Comparison of ENCODE assay signal across 15 mouse cellular contexts in the genomic region with DNA sequence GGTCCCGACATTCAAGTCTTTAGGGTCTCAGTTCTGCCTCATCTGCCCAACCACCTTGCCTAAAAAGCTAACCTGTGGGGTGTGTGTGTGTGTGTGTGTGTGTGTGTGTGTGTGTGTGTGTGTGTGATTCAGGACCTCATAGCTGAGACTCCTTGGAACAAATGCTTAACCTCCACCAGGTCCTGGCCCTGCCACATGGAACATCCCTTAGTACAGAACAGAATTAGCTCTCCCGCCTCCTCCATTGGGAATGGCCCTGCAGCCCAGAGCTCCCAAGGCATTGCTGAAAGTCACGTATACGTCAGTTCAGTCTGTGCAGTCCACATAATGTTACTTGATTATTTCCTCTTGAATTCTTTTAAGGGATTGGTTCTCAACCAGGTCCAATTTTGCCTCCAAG.
"Had no signal": no experiment of that assay in that cellular context is flagged by ENCODE, and none has a peak within 500 bp of the region (broad histone marks: within the 10 kb centered on the region; RNA-seq: fewer than 3 reads in every experiment).

No protein-coding gene starts in this region.

- H3K4me2 ChIP-seq: lung, embryonic 14.5 days; midbrain, embryonic 11.5 days; midbrain, embryonic 13.5 days; midbrain, embryonic 15.5 days; neural tube, embryonic 12.5 days; stomach, embryonic 15.5 days had no signal

- H3K9ac ChIP-seq: lung, embryonic 14.5 days; midbrain, embryonic 13.5 days; midbrain, embryonic 15.5 days; neural tube, embryonic 12.5 days; stomach, embryonic 15.5 days had no signal

- H3K4me3 ChIP-seq: megakaryocyte, embryonic 14.5 days; midbrain, embryonic 13.5 days; midbrain, embryonic 15.5 days; neural tube, embryonic 12.5 days; stomach, embryonic 15.5 days had no signal

- H3K27ac ChIP-seq: macrophage; midbrain, embryonic 13.5 days; midbrain, embryonic 15.5 days; neural tube, embryonic 12.5 days; stomach, embryonic 15.5 days; stomach, postnatal 0 days had no signal

- H3K4me1 ChIP-seq: megakaryocyte, embryonic 14.5 days; stomach, embryonic 15.5 days had no signal

- H3K27me3 ChIP-seq: megakaryocyte, embryonic 14.5 days; midbrain, embryonic 13.5 days; midbrain, embryonic 15.5 days; neural tube, embryonic 12.5 days; stomach, embryonic 15.5 days had no signal

- DNase-seq: lung, adult 18-20 months; lung, embryonic 14.5 days; lung, postnatal 10 days; right cerebral cortex, postnatal 14 days; thymus, adult 2 months; thymus, postnatal 25 days; thymus, postnatal 4 days had no signal

- H3K9me3 ChIP-seq: midbrain, embryonic 13.5 days; midbrain, embryonic 15.5 days; neural tube, embryonic 12.5 days; stomach, embryonic 15.5 days had no signal

- H3K36me3 ChIP-seq: midbrain, embryonic 13.5 days; midbrain, embryonic 15.5 days; neural tube, embryonic 12.5 days; stomach, embryonic 15.5 days had no signal
